Mouse (Mus musculus) thymus, postnatal 14 days (tissue): ENCODE results near the gene Slc12a6.

Experiments used
- DNase-seq: peaks from one replicate; pipeline ENCODE4 v3.0.0; 2021

Slc12a6 gene

GRCm38 (mm10) chr2:112393958-112394357 lies 128.3 kb downstream of the Slc12a6 start:
- no peak for DNase-seq

DNA sequence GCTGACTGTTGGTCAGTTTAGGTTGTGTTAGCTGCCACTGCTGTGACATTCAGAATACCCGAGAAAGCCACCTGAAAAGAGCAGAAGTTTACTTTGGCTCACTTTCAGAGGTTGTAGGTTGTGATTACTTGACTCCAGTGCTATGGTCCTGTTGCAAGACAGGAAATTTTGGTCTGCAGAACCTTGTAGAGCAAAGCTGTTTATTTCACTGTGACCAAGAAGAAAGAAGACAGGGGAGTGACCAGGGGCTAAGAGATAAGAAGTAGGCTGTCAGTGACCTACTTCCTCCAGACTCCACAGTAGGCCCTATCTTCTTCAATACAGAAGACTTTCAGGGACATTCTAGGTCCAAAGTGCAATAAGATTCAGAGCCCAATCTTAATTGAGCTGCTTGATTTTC lies 131.0 kb downstream of the Slc12a6 start:
- no peak for DNase-seq

DNA sequence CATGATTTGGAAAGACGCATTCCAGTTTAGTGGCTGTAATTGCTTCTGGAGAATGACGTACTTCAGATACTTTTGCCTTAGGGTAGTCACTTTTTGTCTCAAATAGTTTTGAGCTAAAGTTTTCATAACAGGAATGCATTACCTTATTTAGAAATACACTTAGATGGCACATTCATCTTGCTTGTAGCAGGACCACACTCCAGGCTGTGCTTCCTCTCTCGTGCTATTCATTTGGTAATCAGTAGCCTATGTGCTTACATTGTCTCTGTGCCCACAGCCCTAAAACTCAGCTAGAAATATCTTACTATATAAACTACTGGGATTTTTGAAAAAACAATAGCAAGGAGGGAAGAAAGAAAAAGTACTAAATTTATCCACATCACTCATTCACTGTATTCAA lies 141.4 kb downstream of the Slc12a6 start:
- no peak for DNase-seq
